Mouse (Mus musculus) urinary bladder, postnatal 0 days (tissue): ENCODE measurements around the gene Tyrobp. TPM values are rescaled to one million over a fixed set of nuclear protein-coding genes. Genes with fewer than 3 reads are reported as not detected.

Source experiments
- polyA plus RNA-seq: library from polyadenylated mRNA; unstranded; fragments of >200 nt; fragmentation: Nextera tagmentation; extraction: Ambion mirVana; gene quantifications from 2 replicates; pipeline ENCODE4 v1.2.1, GENCODE M21; 2015

Tyrobp gene
- 74.3 and 230 TPM in 2 replicates for polyA plus RNA-seq

GRCm38 (mm10) chr7:30413596-30413995 is at the start of gene Tyrobp:
Gene Tyrobp (plus strand): TSS chr7:30413760.

GRCm38 (mm10) chr7:30419561-30420499 is 6.3 kb downstream of the Tyrobp start, which contains the start of gene Hcst:
Gene Hcst (minus strand): TSS chr7:30419854.

DNA sequence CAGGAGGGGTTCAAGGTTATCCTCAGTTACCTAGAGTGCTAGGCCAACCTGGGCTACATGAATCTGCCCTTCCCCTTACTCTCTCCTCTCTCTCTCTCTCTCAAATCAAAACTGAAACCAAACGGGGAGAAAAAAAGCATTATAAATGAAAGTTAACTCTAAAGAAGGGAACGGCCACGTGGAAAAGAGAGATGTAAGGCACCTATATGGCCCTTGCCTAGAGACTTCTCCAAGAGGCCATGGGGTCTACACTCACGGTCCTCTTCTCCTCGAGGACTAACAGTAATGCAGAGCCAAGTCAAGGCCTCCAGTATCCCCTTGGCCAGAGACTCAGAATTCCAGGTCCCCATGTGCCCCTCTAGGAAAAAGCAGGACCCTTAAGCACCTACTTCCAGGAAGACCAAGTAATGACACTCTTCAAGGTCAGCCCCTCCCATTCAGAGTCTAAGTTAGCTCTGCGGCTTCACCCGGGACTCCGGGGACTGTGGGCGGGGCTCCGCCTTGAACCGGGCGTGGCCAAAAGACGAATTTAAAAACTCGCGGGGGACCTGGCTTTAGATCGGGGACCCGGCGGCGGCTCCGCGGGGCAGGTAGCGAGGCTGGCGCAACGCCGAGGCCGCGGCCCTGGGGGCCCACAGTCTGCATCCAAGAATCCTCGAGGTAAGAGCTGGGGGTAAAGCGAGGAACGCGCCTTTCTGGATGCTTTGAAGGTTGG is 7.8 kb downstream of the Tyrobp start, which contains the start of gene Nfkbid:
Gene Nfkbid (plus strand): TSS at position 558 of the 715 bp plus-strand sequence.

DNA sequence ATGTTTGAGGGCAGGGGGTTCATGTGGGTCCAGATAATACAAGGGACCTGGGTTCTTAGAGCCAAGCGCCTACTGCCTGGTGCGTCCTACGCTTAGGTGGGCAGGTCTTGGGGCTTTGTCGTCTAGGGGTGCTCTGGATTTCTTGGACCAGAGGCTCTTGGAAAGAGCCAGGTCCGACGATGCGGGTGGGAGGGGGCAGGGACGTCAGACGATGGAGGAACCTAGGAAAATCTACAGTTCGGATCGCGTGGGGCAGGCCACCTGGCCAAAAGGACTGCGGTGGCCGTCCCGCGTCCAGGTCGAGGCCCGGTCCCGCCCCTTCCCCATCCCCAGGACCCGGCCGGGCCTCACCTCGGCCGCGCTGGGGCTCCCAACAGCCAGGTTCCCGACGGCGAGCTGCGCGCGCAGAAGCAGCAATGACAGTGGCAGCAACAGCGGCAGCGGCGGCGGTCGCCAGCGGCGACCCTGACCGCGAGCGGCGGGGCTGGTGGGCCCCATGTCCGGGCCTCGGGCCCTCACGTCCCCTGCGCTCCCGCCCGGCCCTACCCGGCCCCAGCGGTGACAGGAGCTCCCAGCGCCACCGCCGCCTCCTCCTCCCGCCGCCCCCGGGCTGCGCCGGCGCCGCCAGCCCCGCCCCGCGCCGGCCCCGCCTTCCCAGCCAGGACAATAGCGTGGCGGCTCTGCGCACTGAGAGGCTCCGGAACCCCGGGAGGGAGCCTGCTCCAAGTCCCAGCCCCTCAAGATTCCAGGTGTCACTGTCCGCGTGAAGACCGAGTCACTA is 31.6 kb downstream of the Tyrobp start, which contains the start of gene Aplp1:
Gene Aplp1 (minus strand): TSS at position 565 of the 781 bp plus-strand sequence.

DNA sequence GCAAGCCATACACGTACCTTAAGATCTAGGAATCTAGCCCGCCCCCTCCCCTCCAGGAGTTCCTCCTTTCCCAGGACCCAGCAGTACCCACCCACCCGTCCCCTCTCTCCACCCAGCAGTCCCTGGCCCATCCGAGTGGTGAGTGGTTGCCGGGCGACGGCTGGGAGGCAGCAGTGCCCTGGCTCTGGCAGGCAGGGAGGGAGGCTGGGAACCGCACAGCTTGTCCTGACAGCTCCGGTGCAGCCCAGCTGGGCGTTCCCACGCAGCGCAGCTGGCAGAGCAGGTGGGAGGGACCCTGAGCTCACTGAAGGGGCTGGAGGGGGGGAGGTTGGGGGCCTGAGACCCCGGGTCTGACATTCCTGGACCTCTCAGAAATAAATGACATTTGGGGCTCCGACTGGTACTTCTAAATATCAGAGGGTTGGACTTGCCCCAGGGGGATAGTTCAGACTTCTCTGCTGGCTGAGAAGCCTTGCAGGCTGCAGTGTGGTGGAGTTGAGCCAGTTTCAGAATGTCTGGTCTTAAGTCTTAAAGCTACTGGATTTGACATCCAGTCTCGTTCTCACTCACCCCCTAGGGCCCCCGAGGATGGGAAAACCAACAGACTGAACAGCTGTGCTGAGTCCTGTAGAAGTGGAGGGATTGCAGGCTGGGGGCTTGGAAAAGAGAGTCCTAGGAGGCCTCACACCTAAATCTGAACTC is 44.2 kb downstream of the Tyrobp start, which contains the start of the genes Kirrel2 and Nphs1:
Gene Kirrel2 (minus strand): TSS at position 62 of the 702 bp plus-strand sequence.
Gene Nphs1 (plus strand): TSS at position 687 of the 702 bp plus-strand sequence.

Other genes with a start within 250 kb of the Tyrobp start
- 5.7 and 6.8 TPM in 2 replicates for gene Zfp146, start 244.0 kb upstream of the Tyrobp start, polyA plus RNA-seq
- 21.7 and 23.2 TPM in 2 replicates for gene Cox7a1, start 229.6 kb upstream of the Tyrobp start, polyA plus RNA-seq
- gene Capns1, start 214.9 kb upstream of the Tyrobp start, polyA plus RNA-seq, result 152 and 156 TPM in 2 replicates
- gene Polr2i, start 181.8 kb upstream of the Tyrobp start, polyA plus RNA-seq, result 74.1 and 98.9 TPM in 2 replicates
- gene Tbcb, start 181.5 kb upstream of the Tyrobp start, polyA plus RNA-seq, result 151 and 152 TPM in 2 replicates
- not detected in 2 replicates for gene Ovol3, start 178.0 kb upstream of the Tyrobp start, polyA plus RNA-seq
- 0.35 and 0.42 TPM in 2 replicates for gene Thap8, start 133.7 kb upstream of the Tyrobp start, polyA plus RNA-seq
- 1.8 and 3.0 TPM in 2 replicates for gene Wdr62, start 133.3 kb upstream of the Tyrobp start, polyA plus RNA-seq
- 13.0 and 13.9 TPM in 2 replicates for gene Clip3, start 122.0 kb upstream of the Tyrobp start, polyA plus RNA-seq
- 44.3 and 50.6 TPM in 2 replicates for gene Alkbh6, start 105.0 kb upstream of the Tyrobp start, polyA plus RNA-seq
- 3.8 and 4.1 TPM in 2 replicates for gene Syne4, start 99.0 kb upstream of the Tyrobp start, polyA plus RNA-seq
- not detected in 2 replicates for gene E130208F15Rik, start 92.0 kb upstream of the Tyrobp start, polyA plus RNA-seq
- 15.7 and 16.6 TPM in 2 replicates for gene Sdhaf1, start 89.9 kb upstream of the Tyrobp start, polyA plus RNA-seq
- 2.8 and 3.7 TPM in 2 replicates for gene Lrfn3, start 51.0 kb upstream of the Tyrobp start, polyA plus RNA-seq
- 2.4 and 10.2 TPM in 2 replicates for gene Hcst, start 6.1 kb downstream of the Tyrobp start, polyA plus RNA-seq
- 0.84 and 1.4 TPM in 2 replicates for gene Nfkbid, start 8.0 kb downstream of the Tyrobp start, polyA plus RNA-seq
- 8.7 and 9.1 TPM in 2 replicates for gene Aplp1, start 31.8 kb downstream of the Tyrobp start, polyA plus RNA-seq
- gene Kirrel2, start 43.9 kb downstream of the Tyrobp start, polyA plus RNA-seq, result not detected in 2 replicates
- 0.12 TPM in 1 of 2 replicates, not detected in the other for gene Nphs1, start 44.6 kb downstream of the Tyrobp start, polyA plus RNA-seq
- gene Prodh2, start 79.9 kb downstream of the Tyrobp start, polyA plus RNA-seq, result 0.21 and 0.36 TPM in 2 replicates
- 2.5 and 2.6 TPM in 2 replicates for gene Arhgap33, start 121.3 kb downstream of the Tyrobp start, polyA plus RNA-seq
- 391 and 404 TPM in 2 replicates for gene Hspb6, start 138.4 kb downstream of the Tyrobp start, polyA plus RNA-seq
- 3.2 and 3.9 TPM in 2 replicates for gene Proser3, start 138.5 kb downstream of the Tyrobp start, polyA plus RNA-seq
- 21.1 and 25.6 TPM in 2 replicates for gene Lin37, start 146.1 kb downstream of the Tyrobp start, polyA plus RNA-seq
- 69.5 and 73.2 TPM in 2 replicates for gene U2af1l4, start 149.5 kb downstream of the Tyrobp start, polyA plus RNA-seq
- gene Gm49396, start 149.6 kb downstream of the Tyrobp start, polyA plus RNA-seq, result 2.7 and 2.8 TPM in 2 replicates
- 114 and 127 TPM in 2 replicates for gene Psenen, start 149.9 kb downstream of the Tyrobp start, polyA plus RNA-seq
- 1.1 and 1.6 TPM in 2 replicates for gene Igflr1, start 151.7 kb downstream of the Tyrobp start, polyA plus RNA-seq
- 4.8 TPM in 2 replicates for gene Kmt2b, start 175.0 kb downstream of the Tyrobp start, polyA plus RNA-seq
- 2.4 and 3.5 TPM in 2 replicates for gene Zbtb32, start 185.1 kb downstream of the Tyrobp start, polyA plus RNA-seq
- gene Upk1a, start 199.1 kb downstream of the Tyrobp start, polyA plus RNA-seq, result 1,486 and 1,535 TPM in 2 replicates
- gene Cox6b1, start 212.4 kb downstream of the Tyrobp start, polyA plus RNA-seq, result 1,042 and 1,083 TPM in 2 replicates
- gene Etv2, start 222.1 kb downstream of the Tyrobp start, polyA plus RNA-seq, result not detected in 2 replicates
- 87.7 and 91.8 TPM in 2 replicates for gene Rbm42, start 236.6 kb downstream of the Tyrobp start, polyA plus RNA-seq